Mouse (Mus musculus): ENCODE results near the gene Rps6kl1.

Gene Rps6kl1

GRCm38 (mm10) chr12:85151002-85151774 lies at the start of gene Rps6kl1:
Rps6kl1 (minus strand) TSS chr12:85151264.
- DNase-seq (ENCODE audit: low read depth, low spot score): peak; percentile 72

GRCm38 (mm10) chr12:85199954-85200353 lies 48.9 kb upstream of the Rps6kl1 start:
- no peak for DNase-seq (ENCODE audit: low read depth, low spot score)

GRCm38 (mm10) chr12:85197936-85198335 lies 46.9 kb upstream of the Rps6kl1 start:
- DNase-seq (ENCODE audit: low read depth, low spot score): no peak

- DNase-seq (ENCODE audit: low read depth, low spot score): no peak
Measured at GRCm38 (mm10) chr12:85197371-85197770, 46.3 kb upstream of the Rps6kl1 start.

GRCm38 (mm10) chr12:85196191-85196590 lies 45.1 kb upstream of the Rps6kl1 start:
- DNase-seq (ENCODE audit: low read depth, low spot score): no peak

GRCm38 (mm10) chr12:85195086-85195485 lies 44.0 kb upstream of the Rps6kl1 start:
- DNase-seq (ENCODE audit: low read depth, low spot score): no peak

- no peak for DNase-seq (ENCODE audit: low read depth, low spot score)
Measured at GRCm38 (mm10) chr12:85194623-85195018, 43.6 kb upstream of the Rps6kl1 start.

- no peak for DNase-seq (ENCODE audit: low read depth, low spot score)
Measured at GRCm38 (mm10) chr12:85193923-85194622, 43.0 kb upstream of the Rps6kl1 start.

- DNase-seq (ENCODE audit: low read depth, low spot score): no peak
Measured at GRCm38 (mm10) chr12:85193146-85193545, 42.1 kb upstream of the Rps6kl1 start.

- no peak for DNase-seq (ENCODE audit: low read depth, low spot score)
Measured at GRCm38 (mm10) chr12:85192461-85193108, 41.5 kb upstream of the Rps6kl1 start.

GRCm38 (mm10) chr12:85190290-85190689 lies 39.2 kb upstream of the Rps6kl1 start:
- DNase-seq (ENCODE audit: low read depth, low spot score): no peak

GRCm38 (mm10) chr12:85186361-85186760 lies 35.3 kb upstream of the Rps6kl1 start:
- no peak for DNase-seq (ENCODE audit: low read depth, low spot score)

GRCm38 (mm10) chr12:85185810-85186209 lies 34.7 kb upstream of the Rps6kl1 start:
- DNase-seq (ENCODE audit: low read depth, low spot score): no peak

GRCm38 (mm10) chr12:85184118-85184517 lies 33.1 kb upstream of the Rps6kl1 start:
- no peak for DNase-seq (ENCODE audit: low read depth, low spot score)

- DNase-seq (ENCODE audit: low read depth, low spot score): no peak
Measured at GRCm38 (mm10) chr12:85182898-85183297, 31.8 kb upstream of the Rps6kl1 start.

- DNase-seq (ENCODE audit: low read depth, low spot score): no peak
Measured at GRCm38 (mm10) chr12:85182345-85182643, 31.2 kb upstream of the Rps6kl1 start.

GRCm38 (mm10) chr12:85181475-85182344 lies 30.6 kb upstream of the Rps6kl1 start:
- DNase-seq (ENCODE audit: low read depth, low spot score): no peak

GRCm38 (mm10) chr12:85178294-85178693 lies 27.2 kb upstream of the Rps6kl1 start:
- no peak for DNase-seq (ENCODE audit: low read depth, low spot score)

GRCm38 (mm10) chr12:85177740-85178239 lies 26.7 kb upstream of the Rps6kl1 start, which contains the start of gene Pgf:
Pgf (minus strand) TSS chr12:85177790.
- DNase-seq (ENCODE audit: low read depth, low spot score): no peak

GRCm38 (mm10) chr12:85176846-85177523 lies 25.9 kb upstream of the Rps6kl1 start:
- DNase-seq (ENCODE audit: low read depth, low spot score): no peak

Measured in brain, embryonic 18.5 days (tissue).